Mouse (Mus musculus) stomach, postnatal 0 days (tissue): ENCODE results near the gene Gm13287.
"Not testable (repeated sequence)": the region's sequence is repeated elsewhere in the genome, so short reads cannot be mapped to it uniquely, and the experiment has no call there.

Experiments
- CTCF ChIP-seq: IDR thresholded peaks from 2 replicates; pipeline ENCODE4 v1.5.1; 2016; ENCODE audit warnings: antibody characterized with exemption, low read depth, mild to moderate bottlenecking, moderate library complexity
- EP300 ChIP-seq: optimal IDR thresholded peaks from 2 replicates; pipeline ENCODE3; 2016; ENCODE audit warnings: antibody characterized with exemption

- not testable (repeated sequence) for TF ChIP-seq CTCF, EP300
Observed at GRCm38 (mm10) chr4:88780320-88780719, 22.7 kb upstream of the Gm13287 start.
